Mouse (Mus musculus): ENCODE data around the gene Mtmr2. TPM values are rescaled to one million over a fixed set of nuclear protein-coding genes. Genes with fewer than 3 reads are reported as not detected.

Mtmr2 gene
- total RNA-seq, 4 experiments from 2014 or later = 16.7 to 20.1 (median 17.7) TPM

DNA sequence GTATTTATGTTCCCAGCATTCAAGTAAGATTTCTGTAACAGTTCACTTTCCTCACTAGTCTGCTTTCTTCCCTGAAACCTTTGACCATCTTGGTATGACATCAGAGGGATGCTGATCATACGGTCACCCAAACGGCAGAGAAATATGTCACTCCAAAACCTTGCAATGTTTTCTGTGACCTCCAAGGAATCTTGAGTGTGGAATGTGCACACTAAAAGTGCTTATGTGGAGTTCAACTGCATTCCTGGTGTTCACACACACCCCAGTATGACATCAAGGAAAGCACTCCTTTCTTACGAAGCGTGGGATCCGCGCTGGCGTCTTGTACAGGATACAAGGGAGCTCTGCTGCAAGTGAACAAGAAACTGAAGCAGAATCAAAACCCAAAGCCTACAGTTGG, 58.6 kb downstream of the Mtmr2 start:
- no peak for DNase-seq (ENCODE audit: low spot score)

DNA sequence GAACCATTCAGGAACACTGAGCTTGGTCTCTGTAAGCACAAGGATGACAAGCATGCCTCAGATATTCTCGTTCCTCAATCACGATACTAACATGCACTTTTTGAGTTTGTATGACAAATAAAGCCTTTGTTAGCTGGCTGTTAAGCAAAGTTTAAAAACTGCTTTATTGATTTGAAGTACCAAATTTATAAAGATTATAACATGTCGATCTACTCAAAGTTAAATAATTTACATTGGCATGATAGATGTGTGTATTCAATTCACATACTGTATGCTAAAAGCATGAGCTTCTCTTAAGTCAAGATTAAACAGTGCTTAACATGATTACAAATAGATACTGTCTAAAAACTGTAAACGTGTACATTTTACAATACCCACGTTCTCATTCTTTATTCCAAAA, 59.4 kb downstream of the Mtmr2 start:
- DNase-seq (ENCODE audit: low spot score) = no peak

DNA sequence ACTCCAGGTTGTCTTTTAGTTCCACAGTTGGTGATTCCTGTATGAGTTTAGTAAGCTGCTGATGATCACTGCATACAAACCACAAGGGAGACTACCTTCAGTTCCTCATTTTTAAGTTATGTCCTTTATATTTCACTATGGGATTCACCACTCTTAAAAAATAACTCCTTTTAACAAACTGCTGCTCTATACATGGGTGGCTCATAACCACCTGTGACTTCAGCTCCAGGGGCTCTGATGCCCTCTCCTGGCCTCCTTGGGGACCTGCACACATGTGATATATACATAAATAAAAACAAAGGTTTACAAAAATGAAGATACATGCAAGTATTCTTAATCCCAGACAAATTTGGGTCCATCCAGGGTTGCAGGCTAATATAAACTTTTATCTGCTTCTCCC, 61.7 kb downstream of the Mtmr2 start:
- no peak for DNase-seq (ENCODE audit: low spot score)

DNA sequence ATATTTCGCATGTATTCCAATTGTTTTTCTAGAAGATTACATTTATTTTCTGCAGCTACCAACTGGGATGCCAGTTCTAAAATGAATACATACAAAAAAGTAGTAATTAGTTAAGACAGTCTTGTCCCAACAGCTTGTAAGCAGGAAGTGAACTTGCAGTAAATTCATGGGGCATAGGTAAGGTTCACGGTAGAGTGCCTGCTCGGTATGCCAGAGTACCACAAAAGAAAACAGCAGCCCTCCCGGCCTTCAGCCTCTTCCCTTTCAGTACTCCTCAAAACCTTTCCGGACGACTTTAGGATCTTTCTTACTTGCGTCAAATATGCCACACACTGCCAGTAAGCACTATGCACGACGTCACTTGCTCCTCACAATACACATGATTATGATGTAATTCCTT, 70.2 kb downstream of the Mtmr2 start:
- no peak for DNase-seq (ENCODE audit: low spot score)

DNA sequence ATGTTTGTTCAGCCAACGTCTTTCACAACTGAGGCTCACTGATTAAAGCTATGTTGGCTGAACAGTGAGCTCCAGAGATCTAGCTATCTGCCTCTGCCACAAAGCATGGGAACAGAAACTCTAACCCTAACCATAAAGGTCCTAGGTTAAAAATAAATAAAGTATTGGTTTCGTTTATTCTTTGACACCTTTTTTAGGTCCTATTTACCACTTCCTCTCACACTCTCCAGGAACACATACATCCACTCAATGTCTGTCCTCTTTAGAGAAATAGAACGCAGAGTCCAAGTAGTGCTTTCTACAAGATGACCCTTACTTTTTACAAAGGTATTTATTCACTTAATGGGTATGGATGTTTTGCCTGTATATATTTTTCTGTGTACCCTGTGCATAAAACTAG, 72.6 kb downstream of the Mtmr2 start:
- DNase-seq (ENCODE audit: low spot score) = no peak

DNA sequence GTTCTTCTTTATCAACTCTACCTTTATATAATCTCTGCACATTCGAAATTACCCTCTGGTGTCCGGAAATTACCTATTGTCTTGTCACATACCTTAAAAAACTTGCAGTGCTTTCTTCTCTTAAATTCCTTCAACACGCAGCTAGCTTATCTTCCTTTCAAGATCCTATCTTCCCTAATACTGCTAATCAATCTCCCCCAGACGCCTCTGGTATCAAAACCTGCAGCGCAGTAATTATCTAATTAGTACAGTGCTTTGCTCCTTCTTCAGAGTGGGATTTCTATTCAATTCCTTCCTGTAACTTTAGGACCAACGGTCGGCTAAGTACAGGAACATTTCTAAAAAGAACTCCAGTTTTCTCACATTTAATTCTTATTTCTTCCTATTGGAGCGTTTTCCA, 77.7 kb downstream of the Mtmr2 start:
- no peak for DNase-seq (ENCODE audit: low spot score)

DNA sequence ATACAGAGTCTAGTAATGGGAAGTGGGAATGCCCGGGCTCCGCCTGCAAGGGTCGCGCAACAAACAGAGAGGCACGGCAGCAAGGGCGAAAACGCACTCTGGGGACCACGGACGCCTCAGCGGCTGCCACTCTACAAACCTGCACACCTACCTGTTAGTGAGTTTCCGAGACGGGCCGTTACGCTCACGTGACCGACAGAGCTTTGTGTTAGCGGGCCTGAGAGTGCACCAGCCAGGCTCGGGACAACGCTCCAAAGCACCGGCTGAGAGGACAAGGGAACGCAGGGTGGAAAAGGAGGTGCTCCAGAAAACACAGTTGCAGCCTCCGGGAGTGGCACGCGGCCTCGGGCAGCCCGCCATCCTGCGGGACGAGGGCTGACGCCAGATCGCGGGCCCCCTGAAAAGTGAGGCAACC, 78.2 kb downstream of the Mtmr2 start:
- DNase-seq (ENCODE audit: low spot score) = no peak

DNA sequence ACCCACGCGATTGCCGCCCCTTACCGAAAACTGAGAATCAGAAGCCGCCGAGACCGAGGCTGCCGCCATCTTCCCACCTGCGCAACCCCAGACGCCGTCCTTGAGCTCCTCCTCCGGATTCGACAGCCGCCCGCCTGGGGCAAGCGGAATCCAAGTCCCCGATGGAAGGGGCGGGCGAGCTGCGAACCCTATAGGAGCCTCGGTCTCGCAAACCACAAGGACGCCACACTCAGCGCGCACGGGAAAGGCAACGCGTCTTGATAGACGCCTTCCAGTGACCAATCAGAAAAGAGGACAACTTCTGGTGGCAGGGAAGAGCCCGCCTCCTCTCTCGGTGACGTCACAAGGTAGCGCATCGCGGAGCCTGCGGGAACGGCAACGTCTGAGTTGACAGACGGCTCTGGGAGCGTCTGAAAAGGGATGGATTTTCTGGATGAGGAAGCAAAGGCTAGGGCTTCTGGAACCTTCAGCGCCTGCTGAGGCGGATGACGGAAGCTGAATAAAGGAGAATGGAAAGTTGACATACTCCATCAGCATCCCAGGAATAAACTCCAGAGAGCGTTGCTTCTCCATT, 78.7 kb downstream of the Mtmr2 start, which contains the start of gene Cep57:
TSS of gene Cep57 (minus strand) at position 276 of the 574 bp plus-strand sequence.
- peak; percentile 96 for DNase-seq (ENCODE audit: low spot score)

DNA sequence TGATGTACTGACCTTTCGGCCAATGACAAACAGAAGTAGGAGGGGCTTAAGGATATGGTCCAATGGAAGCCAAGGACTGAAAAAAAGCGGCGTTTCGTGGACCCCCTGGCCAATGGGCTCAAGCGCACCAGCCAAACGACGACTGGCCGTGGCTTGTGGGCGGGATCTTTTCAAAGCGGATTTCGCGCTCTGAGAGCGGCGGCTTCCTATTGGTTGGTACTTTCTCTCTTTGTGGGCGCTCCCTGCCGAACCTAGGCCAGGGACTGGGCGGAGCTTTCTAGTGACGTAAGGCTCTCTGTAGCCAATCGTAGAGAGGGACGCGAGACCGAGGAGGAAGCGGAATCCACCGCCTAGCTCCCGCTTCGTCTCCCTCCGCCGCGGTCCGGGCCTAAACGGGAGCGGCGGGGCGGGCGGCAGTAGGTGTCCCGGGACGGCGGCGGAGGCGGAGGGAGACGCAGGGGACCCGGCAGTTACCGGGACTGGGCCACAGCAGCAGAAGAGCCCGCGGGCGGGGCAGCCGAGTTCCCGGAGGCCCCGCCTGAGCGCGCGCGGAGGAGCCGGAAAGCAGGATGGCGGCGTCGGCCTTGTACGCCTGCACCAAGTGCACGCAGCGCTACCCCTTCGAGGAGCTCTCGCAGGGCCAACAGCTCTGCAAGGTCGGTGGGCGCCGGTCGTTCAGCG, 79.3 kb downstream of the Mtmr2 start, which contains the start of gene Fam76b:
TSS of gene Fam76b (plus strand) at position 311 of the 681 bp plus-strand sequence.
- peak; percentile 100 for DNase-seq (ENCODE audit: low spot score)

DNA sequence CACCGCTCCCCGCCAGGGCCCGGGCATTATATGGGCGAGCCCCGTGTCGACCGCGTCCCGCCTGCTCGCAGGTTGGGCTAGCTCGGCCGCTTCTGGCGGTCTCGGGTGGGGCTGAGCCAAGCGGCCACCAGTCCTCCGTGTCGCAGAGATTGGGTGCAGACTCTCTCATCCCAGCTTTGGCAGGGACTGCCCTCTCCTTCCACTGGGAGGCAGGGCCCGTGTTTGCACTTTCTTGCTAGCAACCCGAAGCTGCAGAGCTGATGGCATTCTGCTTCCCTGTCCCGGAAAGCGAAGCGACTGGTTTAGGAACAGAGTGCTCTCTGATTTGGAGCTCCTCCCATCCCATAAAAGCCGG, 79.9 kb downstream of the Mtmr2 start:
- DNase-seq (ENCODE audit: low spot score) = no peak

DNA sequence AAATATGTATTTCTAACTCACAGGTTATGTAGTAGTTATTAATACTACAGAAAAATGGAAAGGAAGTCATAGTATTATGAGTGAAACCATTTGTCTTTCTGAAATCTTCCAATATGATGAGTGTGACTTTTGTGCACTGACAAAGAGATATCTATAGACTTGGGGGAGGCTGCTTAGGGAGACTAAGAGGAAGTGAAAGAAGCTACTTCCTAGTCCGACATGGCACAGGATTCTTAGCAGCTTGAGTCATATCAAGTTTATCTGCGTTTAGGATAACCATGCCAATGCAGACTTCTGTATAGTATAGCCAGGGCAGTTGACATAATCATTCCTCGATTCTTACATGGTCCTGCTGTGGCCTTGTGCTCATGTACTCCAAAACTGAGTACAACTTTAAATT, 87.0 kb downstream of the Mtmr2 start:
- no peak for DNase-seq (ENCODE audit: low spot score)

DNA sequence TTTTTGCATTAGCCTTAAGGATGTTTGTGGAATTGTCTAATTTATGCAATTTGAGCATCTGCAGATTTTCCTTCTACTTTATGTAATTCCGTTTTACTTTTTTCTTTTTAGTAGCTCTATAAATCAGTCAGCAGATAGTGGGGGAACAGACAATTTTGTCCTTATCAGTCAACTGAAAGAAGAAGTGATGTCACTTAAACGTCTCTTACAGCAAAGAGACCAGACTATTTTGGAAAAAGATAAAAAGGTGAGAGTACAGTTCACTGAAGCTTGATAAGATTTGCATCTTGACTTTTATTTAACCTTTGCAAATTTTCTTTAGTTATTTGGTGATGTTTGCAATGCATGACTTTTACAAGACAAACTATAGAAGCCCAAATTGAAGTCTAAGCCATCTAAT, 88.5 kb downstream of the Mtmr2 start:
- DNase-seq (ENCODE audit: low spot score) = no peak

DNA sequence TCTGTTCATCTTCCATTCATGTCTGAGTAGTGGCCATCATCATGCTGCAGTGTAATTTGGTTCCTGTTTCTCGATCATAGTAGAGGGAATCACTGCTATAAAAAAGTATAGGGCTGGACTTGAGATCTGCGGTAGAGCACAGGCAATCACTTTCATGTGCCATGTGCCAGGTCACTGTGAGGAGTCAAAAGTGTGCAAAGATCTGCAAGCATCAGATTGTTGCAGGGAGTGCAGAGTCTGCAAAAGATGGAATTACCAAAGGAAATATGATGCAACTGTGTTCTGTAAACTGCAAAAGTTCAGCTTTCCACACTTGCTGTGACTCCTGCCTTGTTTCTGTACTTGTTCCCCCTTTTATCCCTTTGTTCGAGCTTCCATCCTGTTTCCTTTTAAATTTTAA, 99.4 kb downstream of the Mtmr2 start:
- DNase-seq (ENCODE audit: low spot score) = no peak

DNA sequence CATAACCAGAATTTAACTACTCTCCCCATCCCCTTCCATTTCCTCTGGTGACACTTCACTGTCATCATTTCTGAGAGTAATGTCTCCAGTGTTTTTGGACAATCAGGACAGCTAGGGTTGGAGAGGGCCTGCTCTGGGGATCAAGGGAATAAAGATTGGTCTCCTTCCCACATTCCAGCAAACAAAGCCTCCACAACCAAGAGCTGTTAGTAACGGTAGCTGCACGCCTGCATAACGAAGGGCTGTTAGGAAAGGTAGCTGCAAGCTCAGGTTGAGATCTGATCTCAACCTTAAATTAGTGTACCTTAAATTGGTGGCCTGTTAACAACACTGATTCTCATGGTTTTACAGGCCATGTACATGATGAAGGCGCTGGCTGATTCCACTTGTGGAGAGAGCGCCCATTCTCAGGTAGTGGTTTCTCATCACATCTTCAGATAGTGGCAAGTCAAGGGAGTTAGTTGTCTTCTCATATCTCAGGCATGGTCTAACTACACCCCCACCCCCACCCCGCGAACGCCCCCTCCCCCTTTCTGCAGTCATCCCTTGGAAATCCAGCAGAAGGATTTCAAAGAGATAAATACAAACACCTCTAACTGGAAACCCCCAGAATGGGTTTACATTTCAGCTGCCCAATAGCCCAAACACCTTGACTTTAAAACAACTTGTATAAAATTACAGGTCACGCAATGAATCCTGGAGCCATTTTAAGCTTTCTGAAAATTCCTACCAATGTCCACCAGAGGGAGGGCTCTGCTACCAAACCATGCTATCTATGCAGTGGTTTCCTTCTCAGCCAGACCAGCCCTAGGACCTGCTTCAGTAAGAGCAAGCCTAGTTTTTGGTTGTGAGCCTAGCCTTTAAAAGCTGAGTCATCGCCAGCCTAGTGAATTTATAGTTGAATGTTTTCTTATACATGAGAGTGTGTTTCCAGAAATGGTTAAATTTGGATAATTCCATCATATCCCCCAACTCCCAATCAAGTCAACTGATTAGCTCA, 100.6 kb downstream of the Mtmr2 start:
- peak; percentile 25 for DNase-seq (ENCODE audit: low spot score)

DNA sequence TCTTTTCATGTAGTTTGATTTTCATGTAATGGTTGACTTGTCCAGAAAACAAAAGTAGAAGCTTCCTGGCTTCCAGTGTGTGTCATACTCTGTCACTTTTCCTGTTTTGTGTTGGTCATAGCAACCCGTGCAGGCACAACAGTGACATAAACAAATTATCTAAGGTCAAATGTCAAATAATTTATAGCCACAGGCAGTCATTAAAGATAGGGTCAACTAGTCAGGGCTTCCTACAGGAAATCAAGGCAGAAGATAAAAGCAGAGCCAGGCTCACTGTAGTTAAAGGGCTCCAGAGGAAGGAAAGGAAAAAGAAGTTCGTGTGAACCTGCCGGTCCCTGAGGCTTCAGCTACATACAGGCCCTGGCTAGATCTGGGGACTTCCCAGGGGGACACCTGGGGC, 105.7 kb downstream of the Mtmr2 start:
- DNase-seq (ENCODE audit: low spot score) = no peak

Other genes with a start within 250 kb of the Mtmr2 start
- gene Cep57, start 78.7 kb downstream of the Mtmr2 start, total RNA-seq (2022) = 10 to 100 TPM in 2 of 4 experiments, 1 to 10 TPM in 2; 7.0 to 13.4 (median 9.4) TPM
- 1 to 10 TPM; 5.8 to 9.7 (median 7.3) TPM for gene Fam76b, start 79.3 kb downstream of the Mtmr2 start, total RNA-seq (2022)

Measured in heart, adult 8-10 months (tissue).